Mouse (Mus musculus) frontal cortex, postnatal 14 days (tissue): ENCODE measurements around the gene Hist1h2an.
A peak's percentile ranks its signal among the peaks of the same experiment; 100 is the strongest.
"Not testable (repeated sequence)": the region's sequence is repeated elsewhere in the genome, so short reads cannot be mapped to it uniquely, and the experiment has no call there.

Experiments
- DNase-seq, 2 experiments: peaks; one replicate each; pipeline ENCODE4 v3.0.0; 2022; ENCODE audit warnings: low spot score in 2 of 2

Gene Hist1h2an

DNA sequence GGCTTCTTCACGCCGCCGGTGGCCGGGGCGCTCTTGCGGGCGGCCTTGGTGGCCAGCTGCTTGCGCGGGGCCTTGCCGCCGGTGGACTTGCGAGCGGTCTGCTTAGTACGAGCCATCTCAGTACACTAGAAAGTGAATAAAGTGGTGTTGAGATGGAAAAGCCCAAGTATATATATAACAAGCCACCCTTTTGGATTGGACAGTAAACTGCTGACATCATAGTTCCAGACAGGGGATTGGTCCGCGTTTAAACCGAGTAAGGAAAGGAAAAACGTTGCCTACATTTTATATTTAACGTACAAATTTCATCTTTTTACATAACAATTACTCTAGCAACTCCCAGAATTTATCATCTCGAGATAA, 3.8 kb downstream of the Hist1h2an start, which contains the start of gene Hist1h3i:
TSS of gene Hist1h3i (minus strand) at position 116 of the 363 bp plus-strand sequence.
- DNase-seq: peak; percentile 19 to 29

DNA sequence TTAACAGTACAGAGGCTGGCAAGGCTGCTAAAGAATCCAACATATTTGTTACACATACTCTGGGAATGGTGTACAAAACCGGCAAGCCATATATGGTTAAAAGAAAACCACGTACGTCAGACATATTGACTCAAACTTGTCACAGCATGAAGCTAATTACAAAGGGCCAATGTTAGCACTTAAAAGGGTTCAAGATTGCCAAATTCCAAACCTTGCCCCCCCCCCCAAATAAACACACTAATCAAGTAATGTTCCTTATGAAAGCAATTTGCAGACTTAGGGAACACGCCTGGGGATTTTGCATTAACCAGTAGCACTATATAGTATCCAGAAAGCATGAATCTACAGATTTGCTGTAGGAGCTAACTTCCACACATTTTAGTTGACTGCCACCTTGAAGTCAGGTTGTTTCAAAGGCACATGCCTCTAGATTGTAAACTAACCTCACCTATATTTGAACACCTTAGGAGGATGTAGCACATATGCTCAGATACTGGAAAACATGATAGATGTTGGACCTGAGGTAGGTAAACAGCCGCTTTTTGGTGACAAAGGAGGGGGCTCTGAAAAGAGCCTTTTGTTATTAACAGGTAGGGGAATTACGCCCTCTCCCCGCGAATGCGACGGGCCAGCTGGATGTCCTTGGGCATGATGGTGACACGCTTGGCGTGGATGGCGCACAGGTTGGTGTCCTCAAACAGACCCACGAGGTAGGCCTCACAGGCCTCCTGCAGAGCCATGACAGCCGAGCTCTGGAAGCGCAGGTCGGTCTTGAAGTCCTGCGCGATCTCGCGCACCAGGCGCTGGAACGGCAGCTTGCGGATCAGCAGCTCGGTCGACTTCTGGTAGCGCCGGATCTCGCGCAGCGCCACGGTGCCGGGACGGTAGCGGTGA, 4.4 kb downstream of the Hist1h2an start:
- DNase-seq: not testable (repeated sequence)

DNA sequence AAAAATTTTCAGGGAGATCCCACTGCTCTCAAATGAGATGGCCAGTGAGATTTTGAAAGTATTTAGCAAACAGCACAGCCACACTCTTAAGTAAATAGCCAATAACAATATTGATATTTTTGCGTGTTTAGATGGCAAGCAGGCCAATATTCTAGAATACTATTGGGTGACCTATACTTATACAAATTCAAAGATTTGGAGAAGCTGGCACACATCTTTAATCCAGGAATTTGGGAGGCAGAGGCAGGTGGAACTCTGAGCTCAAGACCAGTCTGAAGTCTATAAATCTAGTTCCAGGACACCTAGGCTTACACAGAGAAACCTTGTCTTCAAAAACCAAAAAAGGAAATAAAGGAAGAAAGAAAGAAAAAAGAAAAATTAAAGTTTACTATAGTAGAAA, 5.4 kb downstream of the Hist1h2an start:
- DNase-seq: no peak

DNA sequence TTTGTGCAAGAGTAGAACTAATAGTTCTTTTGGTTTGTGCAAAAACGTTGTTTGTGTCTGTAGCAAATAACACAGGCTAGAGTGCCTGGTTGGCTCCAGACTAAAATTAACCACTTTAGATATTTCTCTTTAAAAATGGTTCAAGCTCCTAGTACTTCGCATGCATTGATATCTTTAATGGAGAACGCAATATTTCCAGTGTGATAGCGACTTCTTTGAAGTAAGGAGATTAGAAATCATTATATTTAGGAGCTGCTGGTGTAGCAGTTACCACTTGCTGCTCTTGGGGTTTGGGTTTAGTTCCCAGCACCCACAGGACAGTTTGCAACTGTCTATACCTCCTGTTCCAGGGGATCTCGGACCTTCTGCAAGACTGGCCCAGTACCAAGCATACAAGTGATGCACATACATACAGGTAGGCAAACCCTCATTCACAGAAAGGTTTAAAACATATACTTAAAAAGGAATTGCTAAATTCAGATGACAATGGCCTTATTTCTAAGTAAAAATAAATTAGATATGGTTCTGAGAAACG, 5.9 kb downstream of the Hist1h2an start:
- DNase-seq: no peak

DNA sequence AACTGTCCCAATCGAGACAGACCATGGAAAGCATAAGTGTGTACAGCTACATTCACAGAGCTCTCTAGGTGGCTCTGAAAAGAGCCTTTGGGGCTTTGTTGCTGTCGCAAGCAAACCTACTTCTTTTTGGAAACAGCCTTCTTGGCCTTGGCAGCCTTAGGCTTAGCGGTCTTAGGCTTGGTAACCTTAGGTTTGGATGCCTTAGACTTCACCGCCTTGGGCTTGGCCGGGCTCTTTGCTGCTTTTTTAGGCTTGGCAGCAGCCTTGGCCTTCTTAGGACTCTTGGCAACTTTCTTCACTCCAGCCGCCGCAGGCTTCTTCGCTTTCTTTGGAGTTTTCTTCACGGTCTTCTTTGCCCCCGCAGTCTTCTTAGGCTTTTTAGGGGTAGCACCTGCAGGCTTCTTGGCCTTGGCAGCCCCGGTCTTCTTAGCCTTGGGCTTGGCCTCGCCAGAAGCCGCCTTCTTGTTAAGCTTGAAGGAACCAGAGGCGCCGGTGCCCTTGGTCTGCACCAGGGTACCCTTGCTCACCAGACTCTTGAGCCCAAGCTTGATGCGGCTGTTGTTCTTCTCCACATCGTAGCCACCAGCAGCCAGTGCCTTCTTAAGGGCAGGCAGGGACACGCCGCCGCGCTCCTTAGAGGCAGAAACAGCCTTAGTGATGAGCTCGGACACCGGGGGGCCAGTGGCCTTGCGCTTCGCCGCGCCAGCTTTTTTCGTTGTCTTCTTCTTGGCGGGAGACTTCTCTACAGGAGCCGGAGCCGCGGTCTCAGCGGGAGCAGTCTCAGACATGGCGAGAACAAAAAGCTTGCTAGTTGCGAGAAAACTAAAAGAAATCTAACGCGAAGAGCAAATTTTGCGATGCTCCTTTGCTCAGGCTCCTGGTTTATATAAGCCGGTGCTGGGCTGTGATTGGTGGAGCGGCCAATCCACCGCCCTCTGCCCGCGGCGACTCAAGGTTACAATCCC, 7.0 kb downstream of the Hist1h2an start, which contains the start of gene Hist1h1b:
TSS of gene Hist1h1b (minus strand) at position 859 of the 965 bp plus-strand sequence.
- DNase-seq: peak; percentile 12 to 28

DNA sequence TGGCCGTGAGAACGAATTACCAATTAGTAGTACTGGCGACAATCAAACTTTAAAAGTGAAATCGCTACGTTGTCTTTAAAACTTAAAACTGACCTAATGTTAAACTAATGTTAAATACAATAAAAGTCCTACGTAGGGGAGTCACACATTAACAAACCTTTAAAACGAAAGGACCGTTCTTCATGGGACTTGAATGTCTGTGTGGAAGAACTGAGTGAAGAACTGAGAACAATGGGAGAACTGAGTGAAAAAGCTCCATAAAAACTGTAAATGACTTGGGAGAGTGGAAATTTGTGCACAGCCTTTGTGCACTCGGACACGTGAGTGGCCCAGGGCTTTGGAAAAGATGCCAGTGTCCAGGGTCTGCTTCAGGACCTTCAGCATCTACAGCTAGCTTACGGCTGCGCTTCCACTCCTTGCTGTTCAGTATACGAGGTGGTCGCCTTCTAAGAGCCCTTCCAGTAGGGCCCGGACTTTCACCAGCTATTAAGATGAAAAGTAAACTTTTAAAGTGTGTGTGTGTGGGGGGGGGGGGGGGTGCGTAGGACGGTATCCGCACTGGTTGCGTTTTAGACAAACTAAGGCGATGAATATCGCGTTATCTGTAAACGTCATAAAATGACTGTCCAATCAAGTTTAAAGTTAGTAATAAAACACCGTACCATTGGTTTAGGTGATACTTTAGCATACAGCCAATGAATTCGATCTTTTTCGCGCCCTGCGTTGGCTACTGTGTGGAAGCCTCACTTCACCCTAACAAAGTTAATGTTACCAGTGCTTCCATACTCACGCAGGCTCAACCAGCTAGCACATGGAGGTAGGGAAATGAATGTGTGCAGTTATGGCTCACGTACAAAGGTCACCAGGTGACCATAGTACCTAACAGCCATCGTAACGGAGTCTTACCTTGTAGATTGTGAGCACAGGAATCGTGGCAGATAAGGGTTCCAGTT, 7.9 kb downstream of the Hist1h2an start:
- peak; percentile 51 to 59 for DNase-seq

DNA sequence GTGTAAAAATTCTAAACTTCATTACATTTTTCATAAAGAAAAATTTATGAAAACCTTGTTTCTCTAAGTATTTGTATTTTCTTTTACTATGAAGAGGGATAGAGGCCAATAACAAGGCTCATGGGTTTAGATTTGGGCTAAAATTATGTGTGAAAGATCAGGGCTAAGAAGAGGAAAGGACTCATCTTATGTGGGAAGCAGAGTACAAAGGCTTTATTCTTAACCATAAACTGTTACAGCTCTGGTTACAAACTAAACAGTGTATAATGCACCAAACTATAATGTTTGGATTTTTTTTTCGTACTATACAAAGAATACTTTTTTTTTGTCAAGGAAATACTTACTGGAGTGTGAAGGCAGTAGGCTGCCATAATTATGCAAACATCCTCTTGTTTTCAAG, 31.3 kb downstream of the Hist1h2an start:
- no peak for DNase-seq

DNA sequence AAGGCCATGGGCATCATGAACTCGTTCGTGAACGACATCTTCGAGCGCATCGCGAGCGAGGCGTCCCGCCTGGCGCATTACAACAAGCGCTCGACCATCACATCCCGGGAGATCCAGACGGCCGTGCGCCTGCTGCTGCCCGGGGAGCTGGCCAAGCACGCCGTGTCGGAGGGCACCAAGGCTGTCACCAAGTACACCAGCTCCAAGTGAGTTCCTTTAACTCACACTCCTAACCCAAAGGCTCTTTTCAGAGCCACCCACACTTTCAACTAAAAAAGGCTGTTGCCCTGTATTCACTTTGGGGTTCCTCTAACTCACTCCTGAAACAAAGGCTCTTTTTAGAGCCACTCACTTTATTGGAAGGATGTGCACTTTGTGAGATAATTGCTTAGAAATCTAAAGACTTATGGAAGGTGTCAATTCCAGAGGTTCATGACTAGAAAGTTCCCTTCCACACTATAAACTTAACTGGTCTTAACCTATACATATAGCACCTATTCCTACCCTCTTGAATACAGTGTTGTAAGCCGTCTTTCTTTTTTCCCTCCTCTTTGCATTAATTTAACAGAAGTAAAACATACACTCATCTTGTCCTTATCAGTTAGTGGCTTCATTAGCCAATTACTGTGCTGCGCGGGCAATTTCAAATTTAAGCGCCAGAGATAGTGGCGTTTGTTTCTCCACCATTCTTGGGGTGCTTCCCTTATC, 32.6 kb downstream of the Hist1h2an start:
- not testable (repeated sequence) for DNase-seq

DNA sequence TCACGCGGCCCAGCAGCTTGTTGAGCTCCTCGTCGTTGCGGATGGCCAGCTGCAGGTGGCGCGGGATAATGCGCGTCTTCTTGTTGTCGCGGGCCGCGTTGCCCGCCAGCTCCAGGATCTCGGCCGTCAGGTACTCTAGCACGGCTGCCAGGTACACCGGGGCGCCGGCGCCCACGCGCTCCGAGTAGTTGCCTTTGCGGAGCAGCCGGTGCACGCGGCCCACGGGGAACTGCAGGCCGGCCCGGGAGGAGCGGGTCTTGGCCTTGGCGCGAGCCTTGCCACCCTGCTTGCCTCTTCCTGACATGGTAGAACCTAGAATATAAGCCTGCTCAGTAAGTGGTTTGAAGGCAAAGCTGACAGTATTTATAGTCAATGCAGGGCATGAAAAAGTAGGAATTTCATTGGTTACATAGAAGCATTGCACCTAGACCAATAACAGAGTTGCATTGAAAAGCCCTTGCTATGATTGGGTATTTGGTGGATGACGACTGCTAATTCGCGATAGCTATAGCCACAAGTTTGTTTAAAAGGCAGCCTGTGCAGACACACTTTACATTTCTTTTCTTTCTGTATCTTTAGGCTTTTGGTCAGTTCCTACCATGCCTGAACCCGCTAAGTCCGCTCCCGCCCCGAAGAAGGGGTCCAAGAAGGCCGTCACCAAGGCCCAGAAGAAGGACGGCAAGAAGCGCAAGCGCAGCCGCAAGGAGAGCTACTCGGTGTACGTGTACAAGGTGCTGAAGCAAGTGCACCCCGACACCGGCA, 33.3 kb downstream of the Hist1h2an start, which contains the start of the genes Hist1h2ak and Hist1h2bn:
TSS of gene Hist1h2ak (minus strand) at position 304 of the 762 bp plus-strand sequence.
TSS of gene Hist1h2bn (plus strand) at position 600 of the 762 bp plus-strand sequence.
- peak; percentile 37 to 53 for DNase-seq

DNA sequence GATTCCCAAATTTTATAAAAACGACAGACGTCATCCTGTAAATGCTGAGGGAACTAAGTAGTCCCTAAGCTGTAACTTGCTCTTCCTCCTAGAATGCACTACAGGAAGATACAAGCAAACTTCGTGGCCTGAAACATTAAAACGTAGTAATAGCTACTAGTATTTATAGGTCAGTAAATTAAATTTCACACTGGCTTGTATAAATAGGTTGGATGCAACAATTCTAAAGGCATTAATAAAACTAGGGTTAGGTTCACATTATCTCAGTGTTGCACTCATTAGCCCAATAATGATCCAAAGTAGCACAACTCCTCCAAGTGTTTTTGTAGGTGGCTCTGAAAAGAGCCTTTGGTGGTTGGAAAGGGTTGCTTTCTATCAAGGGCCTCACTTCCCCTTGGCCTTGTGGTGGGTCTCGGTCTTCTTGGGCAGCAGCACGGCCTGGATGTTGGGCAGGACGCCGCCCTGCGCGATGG, 33.9 kb downstream of the Hist1h2an start:
- DNase-seq: no peak

DNA sequence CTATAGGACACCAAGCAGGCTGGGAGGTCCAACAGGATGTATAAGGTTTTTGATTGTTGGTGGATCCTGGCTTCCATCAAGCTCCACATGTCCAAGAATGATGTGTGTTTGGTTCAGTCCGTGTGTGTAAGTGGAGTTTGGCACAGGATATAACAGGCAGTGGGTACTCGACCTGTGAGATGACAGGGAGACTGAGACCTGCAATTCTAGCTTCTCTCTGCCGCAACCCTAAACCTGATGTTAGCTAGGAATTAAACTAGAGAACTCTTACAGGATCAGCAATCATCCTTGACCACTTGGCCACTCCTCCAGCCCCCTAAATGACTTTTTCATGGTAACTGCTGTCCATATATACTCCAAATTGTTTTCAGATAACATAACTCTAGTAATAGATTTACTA, 34.7 kb downstream of the Hist1h2an start:
- no peak for DNase-seq

DNA sequence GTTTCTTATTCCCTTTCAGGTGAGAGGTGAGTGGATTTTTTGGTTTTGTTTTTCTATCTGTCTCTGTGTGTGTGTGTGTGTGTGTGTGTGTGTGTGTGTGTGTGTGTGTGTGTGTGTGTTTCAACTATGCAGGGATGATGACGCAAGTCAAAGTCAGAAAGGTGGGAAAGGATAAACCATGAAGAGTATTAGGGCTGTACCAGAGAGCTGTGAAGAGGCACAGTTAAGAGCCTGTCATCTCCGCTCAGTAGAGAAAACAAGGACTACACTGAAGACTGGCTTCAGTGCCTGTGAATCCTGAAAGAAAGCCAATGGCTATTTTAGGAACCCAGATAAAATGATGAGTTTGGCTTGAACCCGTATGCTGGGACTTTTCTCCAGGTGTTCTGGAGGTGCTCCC, 35.2 kb downstream of the Hist1h2an start:
- no peak for DNase-seq

DNA sequence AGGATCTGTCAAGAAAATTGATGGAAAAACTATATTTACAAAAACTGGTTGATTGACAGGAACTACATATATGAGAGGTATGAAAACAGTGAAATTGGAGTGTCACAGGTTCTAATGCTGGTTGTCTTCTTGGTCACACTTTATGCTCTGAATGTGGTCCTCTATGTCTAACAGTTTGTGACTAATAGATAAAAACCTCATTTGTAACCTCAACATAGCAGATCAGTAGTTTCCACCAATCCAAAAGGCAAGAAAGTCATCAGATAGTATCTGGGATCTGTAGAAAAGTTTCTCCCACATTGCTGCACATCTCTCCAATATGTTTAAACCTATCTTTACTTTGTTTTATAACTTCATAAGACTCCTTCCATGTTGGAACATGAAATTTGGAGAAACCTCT, 35.6 kb downstream of the Hist1h2an start:
- DNase-seq: no peak

DNA sequence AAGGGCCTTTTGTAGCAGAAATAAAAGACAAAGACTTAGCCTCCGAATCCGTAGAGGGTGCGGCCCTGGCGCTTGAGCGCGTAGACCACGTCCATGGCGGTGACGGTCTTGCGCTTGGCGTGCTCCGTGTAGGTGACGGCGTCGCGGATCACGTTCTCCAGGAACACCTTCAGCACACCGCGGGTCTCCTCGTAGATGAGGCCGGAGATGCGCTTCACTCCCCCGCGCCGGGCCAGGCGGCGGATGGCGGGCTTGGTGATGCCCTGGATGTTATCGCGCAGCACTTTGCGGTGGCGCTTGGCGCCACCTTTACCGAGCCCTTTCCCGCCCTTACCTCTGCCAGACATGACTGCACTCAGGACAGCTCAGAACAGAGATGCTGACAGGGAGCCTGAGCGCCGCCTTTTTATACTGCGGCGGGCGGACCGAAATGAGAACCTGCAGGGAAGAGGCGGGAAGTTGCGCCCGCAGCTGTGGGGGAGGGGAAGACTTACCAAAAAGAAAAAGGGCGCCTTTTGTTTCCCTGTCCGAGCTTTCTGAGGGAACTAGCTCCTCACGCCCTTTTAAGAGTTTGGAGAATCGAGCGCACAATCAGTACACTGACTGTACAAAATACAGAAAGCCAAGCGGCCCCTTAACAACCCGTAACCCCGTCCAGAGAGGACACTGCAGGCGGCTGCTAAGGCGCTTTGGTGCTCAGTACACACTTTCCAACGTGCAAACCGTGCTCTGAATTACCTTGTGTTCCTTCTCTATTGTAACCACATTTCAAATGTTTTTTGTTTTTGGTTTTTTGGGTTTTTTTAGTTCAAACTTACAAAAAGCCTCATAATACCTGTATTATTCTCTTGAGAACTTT, 36.6 kb downstream of the Hist1h2an start, which contains the start of gene Hist1h4k:
TSS of gene Hist1h4k (minus strand) at position 347 of the 859 bp plus-strand sequence.
- DNase-seq: peak; percentile 87 to 88

DNA sequence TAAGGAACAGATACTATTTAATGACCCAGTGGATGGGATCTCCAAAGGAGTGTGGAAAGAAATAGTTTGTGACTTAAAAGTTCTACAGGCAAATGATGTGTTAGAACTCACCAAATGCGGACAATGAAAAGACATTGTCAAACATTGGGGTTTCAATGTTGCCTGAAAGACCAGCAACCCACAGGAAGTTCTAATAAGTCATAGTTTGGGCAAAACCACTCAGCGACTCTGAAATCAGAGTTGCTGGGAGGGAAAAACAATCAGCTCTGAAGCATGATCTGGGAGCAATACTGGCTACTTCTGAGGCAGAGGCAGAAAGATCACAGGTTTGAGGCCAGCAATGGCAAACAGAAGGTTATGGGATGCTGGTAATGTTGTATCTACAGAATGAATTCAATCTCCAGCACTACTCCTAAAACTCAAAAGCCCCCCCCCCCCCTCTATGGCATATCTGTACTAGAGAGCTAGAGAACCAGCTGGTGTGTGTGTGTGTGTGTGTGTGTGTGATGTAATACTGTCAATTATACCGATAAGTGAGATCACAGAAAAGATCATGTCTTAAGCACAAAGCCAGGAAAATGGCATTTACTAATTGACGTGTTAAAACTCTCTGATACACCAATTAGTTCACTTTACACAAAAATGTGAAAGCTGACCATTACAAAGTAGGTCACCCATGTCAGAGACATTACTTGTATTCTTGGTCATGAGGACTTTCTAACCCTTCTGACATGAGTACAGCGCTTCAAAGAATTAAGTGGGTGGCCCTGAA, 37.4 kb downstream of the Hist1h2an start:
- DNase-seq: no peak

DNA sequence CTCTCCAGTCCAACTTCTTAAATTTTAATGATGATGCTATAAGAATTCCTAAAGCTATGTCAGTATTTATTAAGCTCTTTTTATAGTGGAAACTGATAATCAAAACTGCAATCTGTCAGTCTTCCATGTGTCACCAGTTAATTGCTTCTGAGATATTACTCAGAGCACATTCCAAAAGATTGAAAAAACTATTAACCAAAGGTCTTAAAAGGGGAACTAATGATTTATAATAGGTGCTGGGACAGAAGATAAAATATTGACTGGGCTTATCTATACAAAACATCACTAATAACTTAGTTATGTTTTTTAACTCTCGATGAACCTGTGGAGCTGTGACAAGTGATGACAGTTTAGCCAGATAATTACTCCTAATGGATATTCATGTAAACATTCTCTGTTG, 42.0 kb downstream of the Hist1h2an start:
- no peak for DNase-seq
